Mouse (Mus musculus) hindbrain, embryonic 10.5 days (tissue): ENCODE data around the gene Tm9sf2. TPM values are rescaled to one million over a fixed set of nuclear protein-coding genes. Genes with fewer than 3 reads are reported as not detected.

Source experiments
- DNase-seq: peaks from one replicate; pipeline ENCODE4 v3.0.0-alpha.2; 2017; ENCODE audit warnings: low spot score
- H3K27ac ChIP-seq: fragments of 300-500 bp; sonication (generic); 2 replicates; pipeline ENCODE4 v1.5.1; 2016; ENCODE audit warnings: mild to moderate bottlenecking, moderate library complexity
- H3K27me3 ChIP-seq: fragments of 300-500 bp; sonication (generic); 2 replicates; pipeline ENCODE4 v1.6.1; 2016; ENCODE audit warnings: mild to moderate bottlenecking; ENCODE audit not compliant: poor library complexity, insufficient read depth, severe bottlenecking
- H3K36me3 ChIP-seq: fragments of 300-500 bp; sonication (generic); 2 replicates; pipeline ENCODE4 v1.6.1; 2016; ENCODE audit warnings: mild to moderate bottlenecking, moderate library complexity
- H3K4me1 ChIP-seq: fragments of 300-500 bp; sonication (generic); replicated peaks from 2 replicates; pipeline ENCODE4 v1.6.1; 2016; ENCODE audit warnings: mild to moderate bottlenecking
- H3K4me3 ChIP-seq: fragments of 300-500 bp; sonication (generic); 2 replicates; pipeline ENCODE4 v1.5.1; 2016; ENCODE audit warnings: mild to moderate bottlenecking, moderate library complexity
- H3K9me3 ChIP-seq: fragments of 300-500 bp; sonication (generic); 2 replicates; pipeline ENCODE4 v1.6.1; 2016; ENCODE audit warnings: mild to moderate bottlenecking, moderate library complexity
- WGBS: fragments of 180-500 bp; shearing (Covaris S2); methylation state at CpG from one replicate; pipeline ENCODE4 v1.1.7; 2016; 5-methylcytosine and 5-hydroxymethylcytosine counted together
- polyA plus RNA-seq: library from polyadenylated mRNA; unstranded; fragments of >200 nt; fragmentation: Nextera tagmentation; extraction: Ambion mirVana; gene quantifications from 2 replicates; pipeline ENCODE4 v1.2.1, GENCODE M21; 2016

Gene Tm9sf2
- polyA plus RNA-seq, 1 experiment from 2014 or later: 113 TPM

DNA sequence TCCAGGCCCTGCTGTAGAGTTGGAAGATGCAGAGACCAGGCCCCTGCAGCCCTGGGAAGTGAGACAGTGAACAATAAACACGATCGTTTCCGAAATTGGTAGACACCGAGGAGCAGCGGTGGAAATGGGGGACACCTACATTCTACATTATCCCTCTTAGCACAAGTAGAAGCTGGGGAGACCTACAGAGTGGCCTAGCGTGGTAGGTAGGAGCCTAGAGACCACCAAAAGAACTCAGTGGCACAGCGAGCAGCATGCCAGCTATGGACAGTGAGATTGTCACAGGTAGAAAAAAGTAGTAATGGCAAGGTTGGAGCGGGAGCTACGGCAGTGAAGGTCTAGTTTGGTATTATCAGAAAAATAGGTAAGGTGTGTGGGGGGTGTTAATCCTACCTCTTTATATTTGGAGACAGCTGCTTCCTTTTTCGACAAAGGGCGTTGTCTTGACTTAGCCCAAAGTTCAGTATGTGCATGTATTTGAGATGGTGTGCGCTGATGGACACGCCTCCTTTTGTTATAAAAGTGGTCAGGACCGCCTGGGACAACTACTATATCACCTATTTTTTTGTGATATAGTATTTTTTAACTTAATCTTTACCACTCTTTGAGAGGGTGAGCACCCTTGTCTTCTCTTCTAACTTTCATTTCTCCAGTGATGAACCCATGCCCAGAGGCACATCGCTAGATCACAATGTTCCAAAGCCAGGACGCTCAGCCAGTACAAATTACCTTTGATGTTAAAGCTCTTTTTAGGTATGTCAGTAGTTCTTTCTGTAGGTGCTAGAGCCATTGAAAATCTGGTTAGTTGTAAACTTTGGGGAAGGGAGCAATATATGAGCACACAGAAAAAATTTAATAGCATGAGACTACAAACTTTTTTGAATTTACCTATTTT is 1.2 kb upstream of the Tm9sf2 start:
- 67% methylated on average over 16 of the region's 16 CpGs for WGBS
- DNase-seq: no peak

DNA sequence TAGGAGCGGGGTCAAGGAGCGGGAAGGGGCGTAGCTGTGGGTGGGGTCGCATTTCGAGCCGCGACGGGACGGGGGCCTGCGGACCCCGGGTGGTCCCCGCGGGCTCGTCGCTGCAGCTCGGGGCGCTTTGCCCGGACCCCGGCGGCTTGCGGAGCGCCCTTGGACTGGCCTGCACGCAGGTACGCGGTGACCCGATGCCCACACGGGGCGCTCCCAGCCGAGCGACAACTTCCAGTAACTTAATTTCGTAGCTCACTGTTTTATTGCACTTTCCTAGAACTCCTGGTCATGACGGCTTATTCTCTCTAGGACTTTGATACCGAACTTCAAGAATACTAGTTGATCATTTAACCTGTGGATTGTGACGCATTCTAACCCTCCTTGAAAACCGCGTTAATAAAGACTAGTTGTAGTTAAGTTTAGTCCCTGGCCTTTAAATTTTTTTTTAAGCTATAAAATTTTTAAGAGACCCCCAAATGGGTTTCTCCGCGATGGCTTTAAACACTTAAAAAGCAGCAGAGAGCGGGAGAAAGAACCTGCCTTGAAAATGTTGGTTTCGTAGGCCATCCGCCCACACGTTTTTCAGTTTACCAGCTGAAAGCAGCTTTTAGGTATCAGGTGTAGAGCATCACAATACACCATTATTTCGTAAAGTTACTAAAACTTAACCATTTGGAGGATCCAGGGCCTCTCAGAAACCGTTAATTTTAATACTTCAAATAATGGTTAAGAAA is 810 bp downstream of the Tm9sf2 start:
- peaks cover 37% of the 10 kb centered on the region for H3K4me1 ChIP-seq
- no peak for DNase-seq
- peak overlapping the region; percentile 99 for H3K4me3 ChIP-seq
- H3K27ac ChIP-seq: peak overlapping the region; percentile 97
- 5% methylated on average over 44 of the region's 44 CpGs for WGBS
- H3K36me3 ChIP-seq: peaks cover 22% of the 10 kb centered on the region
- H3K27me3 ChIP-seq: no peaks in the 10 kb centered on the region
- no peaks in the 10 kb centered on the region for H3K9me3 ChIP-seq

More for the DNA sequence above, 1.2 kb upstream of the Tm9sf2 start:
- Histone ChIP-seq H3K36me3 (peaks cover 2% of the 10 kb centered on the region), H3K27me3 (no peaks in the 10 kb centered on the region), H3K4me1 (peaks cover 37% of the 10 kb centered on the region), H3K4me3 (peak overlapping the region; percentile 99), H3K9me3 (no peaks in the 10 kb centered on the region), H3K27ac (peak overlapping the region; percentile 91)

DNA sequence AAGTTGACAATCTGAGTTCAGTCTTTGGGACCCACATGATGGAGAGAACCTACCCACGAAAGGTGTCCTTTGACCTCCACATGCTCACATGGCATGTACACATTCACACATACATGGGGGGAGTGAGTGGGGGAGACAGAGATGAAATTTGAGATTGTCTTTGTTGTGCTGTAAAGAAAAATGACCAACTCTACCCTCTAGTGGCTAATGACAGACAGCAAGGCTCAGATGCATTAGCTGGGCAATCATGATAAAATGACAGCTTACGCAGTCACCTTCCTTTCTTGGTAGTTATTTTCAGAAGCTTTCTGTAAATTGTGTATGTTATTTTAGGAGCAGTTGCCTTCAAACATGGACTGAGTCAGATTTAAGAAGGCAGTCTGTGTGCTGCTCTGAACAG is 4.8 kb downstream of the Tm9sf2 start:
- no peak overlapping the region for H3K4me3 ChIP-seq
- H3K36me3 ChIP-seq: peaks cover 27% of the 10 kb centered on the region
- no peak for DNase-seq
- WGBS: 93% methylated on average over 2 of the region's 2 CpGs
- peaks cover 21% of the 10 kb centered on the region for H3K4me1 ChIP-seq
- no peaks in the 10 kb centered on the region for H3K27me3 ChIP-seq
- H3K27ac ChIP-seq: no peak overlapping the region
- no peaks in the 10 kb centered on the region for H3K9me3 ChIP-seq

GRCm38 (mm10) chr14:122112311-122112710 is 5.5 kb downstream of the Tm9sf2 start:
- Histone ChIP-seq H3K4me1 (peaks cover 21% of the 10 kb centered on the region), H3K36me3 (peaks cover 27% of the 10 kb centered on the region), H3K4me3 (no peak overlapping the region), H3K27me3 (no peaks in the 10 kb centered on the region), H3K27ac (no peak overlapping the region), H3K9me3 (no peaks in the 10 kb centered on the region)
- 91% methylated on average over 5 of the region's 5 CpGs for WGBS
- DNase-seq: no peak

- no peak overlapping the region for H3K4me3 ChIP-seq
- 96% methylated on average over 1 of the region's 1 CpGs for WGBS
- H3K27me3 ChIP-seq: no peaks in the 10 kb centered on the region
- H3K36me3 ChIP-seq: peaks cover 19% of the 10 kb centered on the region
- DNase-seq: no peak
- H3K27ac ChIP-seq: no peak overlapping the region
- no peaks in the 10 kb centered on the region for H3K9me3 ChIP-seq
- no peaks in the 10 kb centered on the region for H3K4me1 ChIP-seq
Observed at GRCm38 (mm10) chr14:122116200-122116599, 9.4 kb downstream of the Tm9sf2 start.

GRCm38 (mm10) chr14:122130111-122130797 is 23.4 kb downstream of the Tm9sf2 start:
- Histone ChIP-seq H3K4me3 (no peak overlapping the region), H3K27ac (no peak overlapping the region), H3K9me3 (no peaks in the 10 kb centered on the region), H3K27me3 (no peaks in the 10 kb centered on the region), H3K36me3 (peaks cover 77% of the 10 kb centered on the region), H3K4me1 (no peaks in the 10 kb centered on the region)
- 89% methylated on average over 5 of the region's 5 CpGs for WGBS
- DNase-seq: no peak

DNA sequence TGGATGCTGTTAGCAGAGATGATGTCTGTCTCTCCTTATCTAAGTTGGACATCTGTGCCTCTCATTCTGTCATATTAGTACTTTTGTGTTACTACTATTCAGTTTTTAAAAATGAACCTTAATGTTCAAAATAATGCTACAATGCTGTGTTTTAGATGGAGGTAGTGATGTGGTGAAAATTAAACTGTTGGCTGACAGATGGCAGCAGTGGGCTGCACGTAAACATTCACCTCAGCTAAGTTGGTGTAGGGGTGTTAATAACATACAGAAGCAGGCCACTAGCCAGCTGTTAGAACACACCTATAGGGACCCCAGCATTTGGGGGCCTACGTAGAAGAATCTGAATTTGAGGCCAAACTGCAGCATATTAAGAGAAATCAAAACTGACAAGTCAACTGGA is 24.8 kb downstream of the Tm9sf2 start:
- H3K9me3 ChIP-seq: no peaks in the 10 kb centered on the region
- no peak overlapping the region for H3K4me3 ChIP-seq
- no peaks in the 10 kb centered on the region for H3K4me1 ChIP-seq
- H3K27ac ChIP-seq: no peak overlapping the region
- 93% methylated on average over 2 of the region's 2 CpGs for WGBS
- peaks cover 67% of the 10 kb centered on the region for H3K36me3 ChIP-seq
- H3K27me3 ChIP-seq: no peaks in the 10 kb centered on the region
- DNase-seq: no peak

- Histone ChIP-seq H3K27me3 (no peaks in the 10 kb centered on the region), H3K36me3 (peaks cover 64% of the 10 kb centered on the region), H3K4me3 (no peak overlapping the region), H3K27ac (no peak overlapping the region), H3K9me3 (no peaks in the 10 kb centered on the region), H3K4me1 (no peaks in the 10 kb centered on the region)
- 93% methylated on average over 3 of the region's 3 CpGs for WGBS
- DNase-seq: no peak
Observed at GRCm38 (mm10) chr14:122136368-122136928, 29.6 kb downstream of the Tm9sf2 start.

DNA sequence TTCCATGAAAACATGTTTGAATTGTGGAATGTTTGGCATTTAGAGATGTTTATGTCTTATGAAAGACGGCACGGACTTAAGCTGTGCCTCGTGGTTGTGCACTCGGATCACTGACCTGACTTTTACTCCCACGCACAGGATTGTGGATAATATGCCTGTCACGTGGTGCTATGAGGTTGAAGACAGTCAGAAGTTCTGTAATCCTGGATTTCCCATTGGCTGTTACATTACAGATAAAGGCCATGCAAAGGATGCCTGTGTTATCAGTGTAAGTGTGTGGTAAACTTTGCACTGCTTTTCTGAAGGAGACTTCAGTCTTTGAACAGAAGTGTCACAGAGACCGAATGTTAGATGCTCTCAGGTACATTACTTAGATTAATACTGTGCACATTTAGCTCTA is 30.4 kb downstream of the Tm9sf2 start:
- no peaks in the 10 kb centered on the region for H3K9me3 ChIP-seq
- WGBS: 94% methylated on average over 7 of the region's 7 CpGs
- no peak for DNase-seq
- H3K27me3 ChIP-seq: no peaks in the 10 kb centered on the region
- H3K27ac ChIP-seq: no peak overlapping the region
- peaks cover 67% of the 10 kb centered on the region for H3K36me3 ChIP-seq
- H3K4me3 ChIP-seq: no peak overlapping the region
- no peaks in the 10 kb centered on the region for H3K4me1 ChIP-seq

DNA sequence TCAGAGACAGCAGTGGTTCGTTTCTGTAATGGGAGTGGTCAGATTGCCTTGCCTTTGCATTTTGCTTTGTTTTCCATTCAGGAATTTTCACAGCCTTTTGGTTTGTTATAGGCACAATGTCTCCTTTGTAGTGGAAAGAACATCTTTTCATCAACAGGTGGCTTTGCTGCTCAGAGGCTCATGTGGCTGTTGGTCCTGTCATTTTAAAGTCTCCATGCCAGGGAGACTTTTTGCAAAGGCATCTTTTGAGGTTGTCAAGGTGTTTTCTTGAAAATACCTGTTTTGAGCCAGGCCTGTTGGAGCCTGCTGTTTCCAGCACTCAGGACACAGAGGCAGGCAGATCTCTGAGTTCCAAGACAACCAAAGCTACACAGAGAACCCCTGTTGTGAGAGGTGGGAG is 33.3 kb downstream of the Tm9sf2 start:
- H3K27ac ChIP-seq: no peak overlapping the region
- no peak for DNase-seq
- H3K4me3 ChIP-seq: no peak overlapping the region
- H3K36me3 ChIP-seq: peaks cover 83% of the 10 kb centered on the region
- H3K9me3 ChIP-seq: no peaks in the 10 kb centered on the region
- WGBS: 69% methylated on average over 1 of the region's 1 CpGs
- no peaks in the 10 kb centered on the region for H3K4me1 ChIP-seq
- H3K27me3 ChIP-seq: no peaks in the 10 kb centered on the region

GRCm38 (mm10) chr14:122143585-122144269 is 36.9 kb downstream of the Tm9sf2 start:
- Histone ChIP-seq H3K36me3 (peaks cover 99% of the 10 kb centered on the region), H3K9me3 (no peaks in the 10 kb centered on the region), H3K4me3 (no peak overlapping the region), H3K27ac (no peak overlapping the region), H3K27me3 (no peaks in the 10 kb centered on the region), H3K4me1 (no peaks in the 10 kb centered on the region)
- no peak for DNase-seq
- 93% methylated on average over 4 of the region's 4 CpGs for WGBS

GRCm38 (mm10) chr14:122145374-122145773 is 38.5 kb downstream of the Tm9sf2 start:
- Histone ChIP-seq H3K36me3 (peaks cover 98% of the 10 kb centered on the region), H3K27ac (no peak overlapping the region), H3K4me1 (no peaks in the 10 kb centered on the region), H3K4me3 (no peak overlapping the region), H3K9me3 (no peaks in the 10 kb centered on the region), H3K27me3 (no peaks in the 10 kb centered on the region)
- no peak for DNase-seq
- WGBS: 83% methylated on average over 1 of the region's 1 CpGs
